Mouse (Mus musculus) MEL (cell line): ENCODE results near the gene Tmprss12.
A peak's percentile ranks its signal among the peaks of the same experiment; 100 is the strongest.

Experiments
- CHD2 ChIP-seq: IDR thresholded peaks from 2 replicates; pipeline ENCODE4 v1.6.1; 2011; ENCODE audit warnings: low read length, improper control_type of control experiment
- CTCF ChIP-seq, 3 experiments: IDR thresholded peaks in 2 of 3; conservative IDR thresholded peaks in 1 of 3; 2 replicates each; pipeline ENCODE4 v1.5.1; 2011 to 2012; ENCODE audit warnings: low read length in 3 of 3, low read depth in 2 of 3, mild to moderate bottlenecking in 2 of 3, improper control_type of control experiment in 1 of 3, inconsistent platforms in 1 of 3, mixed read lengths in 1 of 3, moderate library complexity in 1 of 3; ENCODE audit not compliant: control insufficient read depth in 1 of 3, insufficient read depth in 1 of 3, poor library complexity in 1 of 3, severe bottlenecking in 1 of 3
- E2F4 ChIP-seq: IDR thresholded peaks from 2 replicates; pipeline ENCODE4 v1.6.1; 2011; ENCODE audit warnings: low read depth, low read length, improper control_type of control experiment, borderline replicate concordance
- EP300 ChIP-seq, 2 experiments: IDR thresholded peaks; 2 replicates each; pipeline ENCODE4 v1.6.1; 2011; ENCODE audit warnings: improper control_type of control experiment in 2 of 2, low read length in 2 of 2, low read depth in 1 of 2, mild to moderate bottlenecking in 1 of 2
- GATA1 ChIP-seq: IDR thresholded peaks from 2 replicates; pipeline ENCODE4 v1.6.1; 2011; ENCODE audit warnings: low read depth, low read length, improper control_type of control experiment
- MAX ChIP-seq: IDR thresholded peaks from 2 replicates; pipeline ENCODE4 v1.6.1; 2011; ENCODE audit warnings: low read length, improper control_type of control experiment
- NELFE ChIP-seq: IDR thresholded peaks from 2 replicates; pipeline ENCODE4 v1.6.1; 2011; ENCODE audit warnings: low read depth, low read length, improper control_type of control experiment
- NRF1 ChIP-seq: IDR thresholded peaks from 2 replicates; pipeline ENCODE4 v1.6.1; 2014; ENCODE audit warnings: low read depth, mild to moderate bottlenecking, inconsistent platforms, low read length, improper control_type of control experiment, moderate library complexity; ENCODE audit not compliant: poor library complexity, insufficient read depth, severe bottlenecking
- POLR2A ChIP-seq, 2 experiments: IDR thresholded peaks; 2 replicates each; pipeline ENCODE4 v1.6.1; 2011 to 2012; ENCODE audit warnings: low read length in 2 of 2, mild to moderate bottlenecking in 2 of 2, control low read depth in 1 of 2, improper control_type of control experiment in 1 of 2, low read depth in 1 of 2, moderate library complexity in 1 of 2; ENCODE audit not compliant: control insufficient read depth in 1 of 2, insufficient read depth in 1 of 2, poor library complexity in 1 of 2
- SMC3 ChIP-seq: IDR thresholded peaks from 2 replicates; pipeline ENCODE4 v1.6.1; 2011; ENCODE audit warnings: low read depth, low read length, improper control_type of control experiment
- TAL1 ChIP-seq: IDR thresholded peaks from 2 replicates; pipeline ENCODE4 v1.6.1; 2012; ENCODE audit warnings: mild to moderate bottlenecking, inconsistent platforms, low read length, moderate library complexity, mixed read lengths
- USF1 ChIP-seq: IDR thresholded peaks from 2 replicates; pipeline ENCODE4 v1.6.1; 2014; ENCODE audit warnings: low read depth, mild to moderate bottlenecking, inconsistent platforms, low read length, improper control_type of control experiment, moderate library complexity
- ZC3H11A ChIP-seq: IDR thresholded peaks from 2 replicates; pipeline ENCODE4 v1.6.1; 2012; ENCODE audit warnings: low read depth, mild to moderate bottlenecking, inconsistent platforms, low read length, improper control_type of control experiment

- no peak for TF ChIP-seq E2F4
- no peak for TF ChIP-seq POLR2A (IDR thresholded peaks at IDR 0.05; ENCODE audit: control insufficient read depth in 1 of 2, insufficient read depth in 1 of 2, low read depth in 1 of 2, low read length in 2 of 2, poor library complexity in 1 of 2)
- TF ChIP-seq NELFE: no peak
- TF ChIP-seq GATA1: peak; percentile 30; the same call in 1 of the 2 replicates
- no peak for TF ChIP-seq SMC3
- no peak for TF ChIP-seq CTCF (IDR thresholded peaks at IDR 0.05 in 2 of 3, conservative IDR thresholded peaks at IDR 0.05 in 1 of 3; ENCODE audit: control insufficient read depth in 1 of 3, insufficient read depth in 1 of 3, low read depth in 2 of 3, low read length in 3 of 3, poor library complexity in 1 of 3, severe bottlenecking in 1 of 3)
- TF ChIP-seq USF1: no peak
- no peak for TF ChIP-seq MAX
- TF ChIP-seq EP300 (IDR thresholded peaks at IDR 0.05; ENCODE audit: low read depth in 1 of 2, low read length in 2 of 2): no peak
- no peak for TF ChIP-seq CHD2
- TF ChIP-seq NRF1: no peak
- TF ChIP-seq ZC3H11A: no peak
- no peak for TF ChIP-seq TAL1
Measured at GRCm38 (mm10) chr15:100231616-100232525, 48.8 kb upstream of the Tmprss12 start.
